Comparison of ENCODE assay signal across 9 mouse cellular contexts in genomic region chr1:34578851-34579781, GRCm38 (mm10). TPM values are rescaled to one million over a fixed set of nuclear protein-coding genes. Genes with fewer than 3 reads are reported as not detected.
DNase-seq lines count a peak whose midpoint lies in the region; ATAC-seq and TF ChIP-seq lines count a peak whose summit lies in the region.
"Had no signal": no experiment of that assay in that cellular context is flagged by ENCODE, and none has a peak within 500 bp of the region (broad histone marks: within the 10 kb centered on the region; RNA-seq: fewer than 3 reads in every experiment).

Gene Amer3 (plus strand): TSS chr1:34579657.

- no peak for TF ChIP-seq EP300 in heart, postnatal 0 days (IDR thresholded peaks at IDR 0.05; ENCODE audit: low read depth)
- no peak for TF ChIP-seq EP300 in liver, embryonic 14.5 days (IDR thresholded peaks at IDR 0.05; ENCODE audit: low read depth)

- H3K4me2 ChIP-seq in heart, postnatal 0 days (ENCODE audit: low read depth, low read length), result peak within 1 kb of the TSS; percentile 59
- H3K4me2 ChIP-seq in liver, embryonic 14.5 days (ENCODE audit: low read depth), result peak within 1 kb of the TSS; percentile 46

- peak; percentile 78 for DNase-seq in heart, embryonic 10.5 days (ENCODE audit: low spot score)
- no peak for DNase-seq in heart, adult 11 months
- DNase-seq in embryo, embryonic 9.5 days (ENCODE audit: extremely low spot score), result peak; percentile 84
- DNase-seq in heart, postnatal 0 days (ENCODE audit: low spot score), result peak; percentile 58
- peak; percentile 56 to 83 for DNase-seq in kidney, postnatal 36 days
- peak in 2 of 3 experiments; percentile 20 for DNase-seq in liver, embryonic 14.5 days (ENCODE audit: low read depth in 3 of 3, low spot score in 3 of 3)
- DNase-seq in neural tube, embryonic 10.5 days (ENCODE audit: extremely low spot score, low spot score), result peak; percentile 86
- DNase-seq in telencephalon, adult 2 months (ENCODE audit: low read depth, low spot score), result peak; percentile 68

- WGBS in heart, embryonic 10.5 days, result under 1% methylated on average over 53 of the region's 53 CpGs
- under 1% methylated on average over 52 of the region's 53 CpGs for WGBS in heart, postnatal 0 days
- WGBS in liver, embryonic 14.5 days (ENCODE audit: insufficient replicate concordance), result 1% methylated on average over 53 of the region's 53 CpGs

- no peak within 1 kb of the TSS for H3K9ac ChIP-seq in heart, postnatal 0 days (replicated peaks; ENCODE audit: low read depth, low read length)
- no peak within 1 kb of the TSS for H3K9ac ChIP-seq in liver, embryonic 14.5 days (replicated peaks)

- peaks cover 12% of the 10 kb centered on the region for H3K4me1 ChIP-seq in heart, embryonic 10.5 days
- 0 out of 2 replicates have a peak, but pooled peaks cover 4% of the 10 kb centered on the region for H3K4me1 ChIP-seq in heart, postnatal 0 days (ENCODE audit: control insufficient read depth, insufficient read depth)
- no peaks in the 10 kb centered on the region for H3K4me1 ChIP-seq in liver, embryonic 14.5 days (replicated peaks; ENCODE audit: control insufficient read depth in 2 of 2, insufficient read depth in 2 of 2, low read length in 1 of 2)

- H3K27ac ChIP-seq in heart, embryonic 10.5 days, result no peak within 1 kb of the TSS
- no peak within 1 kb of the TSS for H3K27ac ChIP-seq in heart, postnatal 0 days (ENCODE audit: low read depth)
- no peak within 1 kb of the TSS for H3K27ac ChIP-seq in liver, embryonic 14.5 days

- H3K4me3 ChIP-seq in heart, embryonic 10.5 days, result peak within 1 kb of the TSS; percentile 57
- H3K4me3 ChIP-seq in heart, postnatal 0 days (ENCODE audit: low read depth, low read length), result peak within 1 kb of the TSS; percentile 26
- H3K4me3 ChIP-seq in liver, embryonic 14.5 days (ENCODE audit: insufficient read depth in 1 of 2, low read depth in 2 of 2, low read length in 2 of 2), result no peak within 1 kb of the TSS

- ATAC-seq in heart, postnatal 0 days (ENCODE audit: insufficient read depth, low read depth), result peak; percentile 91
- peak; percentile 21; the same call in 1 of the 2 replicates for ATAC-seq in liver, embryonic 14.5 days (ENCODE audit: insufficient read depth)

- H3K27me3 ChIP-seq in heart, embryonic 10.5 days (ENCODE audit: insufficient read depth, poor library complexity, severe bottlenecking), result peaks cover 25% of the 10 kb centered on the region
- peaks cover 31% of the 10 kb centered on the region for H3K27me3 ChIP-seq in heart, postnatal 0 days (ENCODE audit: control insufficient read depth, insufficient read depth, low read length)
- H3K27me3 ChIP-seq in liver, embryonic 14.5 days (ENCODE audit: control insufficient read depth, insufficient read depth, low read length), result peaks cover 8% of the 10 kb centered on the region

- no peaks in the 10 kb centered on the region for H3K36me3 ChIP-seq in heart, embryonic 10.5 days
- no peaks in the 10 kb centered on the region for H3K36me3 ChIP-seq in heart, postnatal 0 days (replicated peaks; ENCODE audit: control insufficient read depth, insufficient read depth, low read length)
- no peaks in the 10 kb centered on the region for H3K36me3 ChIP-seq in liver, embryonic 14.5 days (replicated peaks; ENCODE audit: control insufficient read depth, insufficient read depth, low read depth)

- TF ChIP-seq CTCF in heart, postnatal 0 days (IDR thresholded peaks at IDR 0.05; ENCODE audit: low read depth), result no peak
- no peak for TF ChIP-seq CTCF in liver, embryonic 14.5 days (IDR thresholded peaks at IDR 0.05; ENCODE audit: low read depth)

- H3K9me3 ChIP-seq in heart, embryonic 10.5 days, result no peaks in the 10 kb centered on the region
- H3K9me3 ChIP-seq in heart, postnatal 0 days (replicated peaks; ENCODE audit: control insufficient read depth, low read length), result no peaks in the 10 kb centered on the region
- H3K9me3 ChIP-seq in liver, embryonic 14.5 days (ENCODE audit: control insufficient read depth, low read length), result no peaks in the 10 kb centered on the region

RNA-seq across cellular contexts. Expression of gene Amer3, which starts in this region (rescaled TPM):
- polyA plus RNA-seq in heart, embryonic 10.5 days (2016; fragmentation: Nextera tagmentation; extraction: Ambion mirVana), result 0.10 TPM in 1 of 2 replicates, not detected in the other
- 0.08 TPM in 1 of 2 replicates, not detected in the other for total RNA-seq in heart, postnatal 0 days (2014; rRNA removed; ENCODE audit: low replicate concordance)
- polyA plus RNA-seq in heart, postnatal 0 days (2015; fragmentation: Nextera tagmentation; extraction: Ambion mirVana), result not detected in 2 replicates
- 0.02 TPM in 1 of 2 replicates, not detected in the other for polyA plus RNA-seq in liver, embryonic 14.5 days (2012; rRNA removed)
- polyA plus RNA-seq in liver, embryonic 14.5 days (2014; fragmentation: Nextera tagmentation; extraction: Ambion mirVana), result not detected in 2 replicates
- total RNA-seq: MEL had no signal

Comparison
In these comparisons a context has a peak if more than half of its experiments do, and no peak if none do; other contexts are left out.
1. Peak in DNase-seq and H3K4me3 ChIP-seq in heart, embryonic 10.5 days; RNA of the gene not detected or under 1 TPM.
2. Peak in DNase-seq, ATAC-seq, H3K4me3 ChIP-seq and H3K4me2 ChIP-seq in heart, postnatal 0 days; RNA of the gene not detected or under 1 TPM.
3. Peak in DNase-seq, ATAC-seq and H3K4me2 ChIP-seq in liver, embryonic 14.5 days; RNA of the gene not detected or under 1 TPM.